Mouse (Mus musculus) G1E (cell line): ENCODE results near the gene Surf1. TPM values are rescaled to one million over a fixed set of nuclear protein-coding genes. Genes with fewer than 3 reads are reported as not detected.

Experiments
- ATAC-seq: 2 replicates; pipeline ENCODE4 v1.8.0; 2016; ENCODE audit warnings: mild to moderate bottlenecking; ENCODE audit not compliant: insufficient number of reproducible peaks, poor library complexity, low FRiP score, severe bottlenecking; ENCODE audit errors: extremely low read depth
- DNase-seq: peaks from one replicate; pipeline ENCODE4 v3.0.0; 2012; ENCODE audit warnings: low spot score
- H3K27me3 ChIP-seq: 2 replicates; pipeline ENCODE4 v1.6.1; 2012; ENCODE audit warnings: mild to moderate bottlenecking, low read length, inconsistent platforms; ENCODE audit not compliant: insufficient read depth
- H3K36me3 ChIP-seq: replicated peaks from 2 replicates; pipeline ENCODE3; 2012; ENCODE audit warnings: mild to moderate bottlenecking, inconsistent platforms
- H3K4me1 ChIP-seq: 2 replicates; pipeline ENCODE4 v1.6.1; 2012; ENCODE audit warnings: low read depth, low read length, inconsistent platforms, mixed read lengths; ENCODE audit not compliant: insufficient read depth
- H3K4me3 ChIP-seq: 2 replicates; pipeline ENCODE4 v1.5.1; 2012; ENCODE audit warnings: low read depth, mild to moderate bottlenecking, inconsistent platforms, low read length, moderate library complexity, mixed read lengths
- H3K9me3 ChIP-seq: replicated peaks from 2 replicates; pipeline ENCODE4 v1.6.1; 2012; ENCODE audit warnings: inconsistent platforms
- CTCF ChIP-seq: IDR thresholded peaks from 2 replicates; pipeline ENCODE4 v1.5.1; 2012; ENCODE audit warnings: low read depth, low read length, inconsistent platforms, mixed read lengths
- GATA1 ChIP-seq: IDR thresholded peaks from 2 replicates; pipeline ENCODE4 v1.6.1; 2012; ENCODE audit warnings: borderline replicate concordance, low read length, inconsistent platforms, mixed read lengths
- GATA2 ChIP-seq: IDR thresholded peaks from 2 replicates; pipeline ENCODE4 v1.6.1; 2012; ENCODE audit warnings: low read depth, low read length, inconsistent platforms, borderline replicate concordance
- POLR2AphosphoS5 ChIP-seq: IDR thresholded peaks from 2 replicates; pipeline ENCODE4 v1.6.1; 2012; ENCODE audit warnings: low read depth, low read length, inconsistent platforms; ENCODE audit not compliant: insufficient replicate concordance
- TAL1 ChIP-seq: conservative IDR thresholded peaks from 2 replicates; pipeline ENCODE4 v1.6.1; 2012; ENCODE audit warnings: low read depth, low read length, inconsistent platforms, mixed read lengths
- polyA plus RNA-seq: library from polyadenylated mRNA; stranded (reverse); fragments of >175 nt; gene quantifications from 2 replicates; pipeline ENCODE4 v1.2.3, GENCODE M21; 2012
- total RNA-seq, 2 experiments: library from RNA; stranded (forward) in 1 of 2; stranded (reverse) in 1 of 2; fragments of 200-1000 nt in 1 of 2; fragments of >200 nt in 1 of 2; fragmentation: Nextera tagmentation in 1 of 2; gene quantifications; 2 replicates each; pipeline ENCODE4 v1.2.3; 2014 to 2017

Surf1 gene
- total RNA-seq (2014; fragmentation: Nextera tagmentation), result 119 and 128 TPM in 2 replicates
- total RNA-seq (2017), result 85.6 and 102 TPM in 2 replicates
- polyA plus RNA-seq, result 25.5 and 38.1 TPM in 2 replicates

DNA sequence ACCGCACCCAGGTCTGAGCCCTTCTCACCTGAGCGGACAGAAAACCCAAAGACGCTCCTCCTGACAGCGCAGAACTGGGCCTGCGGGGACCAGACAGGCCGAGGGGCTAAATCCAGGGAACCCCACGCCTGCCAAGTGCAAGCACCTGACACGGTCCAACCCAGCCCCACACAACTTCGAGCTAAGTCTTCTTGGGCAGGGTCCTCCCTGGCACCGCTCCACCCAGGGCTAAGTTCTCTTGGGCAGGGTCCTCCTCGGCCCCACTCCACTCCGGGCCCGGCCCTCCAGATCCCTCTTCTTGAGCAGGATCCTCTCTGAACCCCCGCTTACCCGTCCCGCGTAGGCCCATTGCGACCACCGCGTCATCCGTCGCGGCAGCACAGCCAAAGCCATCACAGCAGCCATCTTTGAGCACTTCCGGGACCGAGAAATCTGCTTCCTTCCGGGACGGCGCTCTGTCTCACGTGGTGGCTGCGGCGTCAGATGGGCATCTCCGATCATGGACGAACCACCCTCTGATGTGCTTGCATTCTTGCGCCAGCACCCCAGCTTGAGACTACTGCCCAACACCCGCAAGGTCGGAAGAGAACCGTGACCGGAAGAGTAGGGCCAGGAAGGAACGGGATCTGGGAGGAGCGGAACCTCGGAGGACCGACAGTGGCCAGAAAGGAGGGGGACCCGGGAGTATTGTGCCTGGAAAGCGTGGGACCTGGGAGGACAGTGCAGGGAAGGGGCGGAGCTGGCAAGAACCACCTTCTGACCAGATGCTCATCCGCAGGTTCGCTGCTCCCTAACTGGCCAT, at the start of gene Surf1, which contains the start of gene Surf2:
Gene Surf1, minus strand, starts transcription at position 604 of the 802 bp plus-strand sequence.
Gene Surf2, plus strand, starts transcription at position 441 of the 802 bp plus-strand sequence.
- peak; percentile 73 for ATAC-seq
- Histone ChIP-seq H3K4me3 (peak within 1 kb of the TSS; percentile 86), H3K27me3 (no peaks in the 10 kb centered on the region), H3K4me1 (peaks cover 82% of the 10 kb centered on the region), H3K36me3 (peaks cover 87% of the 10 kb centered on the region), H3K9me3 (no peaks in the 10 kb centered on the region)
- TF ChIP-seq POLR2AphosphoS5 (0 out of 2 replicates have a peak, but pooled peaks have one; percentile 22), CTCF (no peak), GATA1 (no peak), TAL1 (no peak), GATA2 (no peak)
- DNase-seq, result peak; percentile 81

GRCm38 (mm10) chr2:26964724-26965370, 48.5 kb upstream of the Surf1 start:
- no peak for TF ChIP-seq GATA2
- no peak for TF ChIP-seq CTCF
- TF ChIP-seq POLR2AphosphoS5, result no peak
- no peak for TF ChIP-seq GATA1
- no peak for TF ChIP-seq TAL1
- ATAC-seq (no peak), DNase-seq (no peak)
- Histone ChIP-seq H3K4me3 (peak overlapping the region; percentile 78), H3K27me3 (peaks cover 2% of the 10 kb centered on the region), H3K9me3 (peaks cover 5% of the 10 kb centered on the region; the same call in 1 of the 2 replicates), H3K4me1 (peaks cover 38% of the 10 kb centered on the region), H3K36me3 (peaks cover 32% of the 10 kb centered on the region)

GRCm38 (mm10) chr2:26963923-26964723, 47.8 kb upstream of the Surf1 start, which contains the start of gene Rexo4:
Gene Rexo4 (minus strand): TSS chr2:26964386.
- peaks cover 37% of the 10 kb centered on the region for H3K36me3 ChIP-seq
- TF ChIP-seq POLR2AphosphoS5, result no peak
- peak within 1 kb of the TSS; percentile 78 for H3K4me3 ChIP-seq
- ATAC-seq (peak; percentile 69), DNase-seq (peak; percentile 89)
- peaks cover 41% of the 10 kb centered on the region for H3K4me1 ChIP-seq
- H3K9me3 ChIP-seq, result peaks cover 5% of the 10 kb centered on the region; the same call in 1 of the 2 replicates
- H3K27me3 ChIP-seq, result no peaks in the 10 kb centered on the region

DNA sequence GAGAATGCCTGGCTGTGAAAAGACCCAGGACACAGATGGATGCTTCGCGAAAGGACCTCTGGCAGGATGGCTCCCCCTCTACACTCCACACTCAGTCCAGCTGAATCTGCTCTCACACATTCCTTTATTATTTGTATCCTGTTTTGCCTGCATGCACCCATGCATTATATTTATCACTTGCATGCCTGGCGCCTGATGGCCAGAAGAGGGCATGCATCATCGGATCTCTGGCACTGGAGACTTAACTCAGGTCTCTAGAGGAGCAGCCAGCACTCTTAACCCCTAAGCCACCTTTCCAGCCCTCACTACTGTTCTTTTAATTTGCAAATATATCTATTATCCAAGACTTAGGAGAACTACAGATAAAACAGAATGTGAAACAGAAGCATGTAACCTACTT, 44.4 kb upstream of the Surf1 start:
- DNase-seq, result no peak
- no peak overlapping the region for H3K4me3 ChIP-seq
- no peaks in the 10 kb centered on the region for H3K9me3 ChIP-seq
- ATAC-seq, result no peak
- no peaks in the 10 kb centered on the region for H3K27me3 ChIP-seq
- H3K4me1 ChIP-seq, result peaks cover 41% of the 10 kb centered on the region
- H3K36me3 ChIP-seq, result peaks cover 70% of the 10 kb centered on the region
- peak; percentile 16; the same call in 1 of the 2 replicates for TF ChIP-seq CTCF
- TF ChIP-seq POLR2AphosphoS5, result no peak
- TF ChIP-seq GATA1, result no peak

DNA sequence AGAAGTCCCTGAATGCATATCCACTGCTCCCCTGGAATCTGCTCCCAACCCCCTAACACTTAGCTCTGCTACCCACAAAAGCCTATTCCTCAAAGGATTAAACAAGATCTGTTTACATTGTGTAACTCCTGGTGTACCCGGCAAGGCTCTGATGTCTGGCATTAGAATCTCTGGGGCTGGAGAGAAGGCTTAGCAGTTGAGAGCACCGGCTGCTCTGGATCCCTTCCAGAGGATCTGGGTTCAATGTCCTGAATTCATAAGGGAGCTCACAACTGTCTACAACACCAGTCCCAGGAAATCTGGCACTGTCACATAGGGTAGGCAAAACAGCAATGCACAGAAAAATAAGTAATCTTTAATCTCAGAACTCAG, 41.1 kb upstream of the Surf1 start:
- Histone ChIP-seq H3K27me3 (no peaks in the 10 kb centered on the region), H3K4me1 (peaks cover 29% of the 10 kb centered on the region), H3K36me3 (peaks cover 94% of the 10 kb centered on the region), H3K9me3 (no peaks in the 10 kb centered on the region), H3K4me3 (no peak overlapping the region)
- ATAC-seq, result no peak
- TF ChIP-seq TAL1, result no peak
- TF ChIP-seq CTCF, result no peak
- no peak for TF ChIP-seq POLR2AphosphoS5
- no peak for TF ChIP-seq GATA1
- TF ChIP-seq GATA2, result no peak
- DNase-seq, result no peak

DNA sequence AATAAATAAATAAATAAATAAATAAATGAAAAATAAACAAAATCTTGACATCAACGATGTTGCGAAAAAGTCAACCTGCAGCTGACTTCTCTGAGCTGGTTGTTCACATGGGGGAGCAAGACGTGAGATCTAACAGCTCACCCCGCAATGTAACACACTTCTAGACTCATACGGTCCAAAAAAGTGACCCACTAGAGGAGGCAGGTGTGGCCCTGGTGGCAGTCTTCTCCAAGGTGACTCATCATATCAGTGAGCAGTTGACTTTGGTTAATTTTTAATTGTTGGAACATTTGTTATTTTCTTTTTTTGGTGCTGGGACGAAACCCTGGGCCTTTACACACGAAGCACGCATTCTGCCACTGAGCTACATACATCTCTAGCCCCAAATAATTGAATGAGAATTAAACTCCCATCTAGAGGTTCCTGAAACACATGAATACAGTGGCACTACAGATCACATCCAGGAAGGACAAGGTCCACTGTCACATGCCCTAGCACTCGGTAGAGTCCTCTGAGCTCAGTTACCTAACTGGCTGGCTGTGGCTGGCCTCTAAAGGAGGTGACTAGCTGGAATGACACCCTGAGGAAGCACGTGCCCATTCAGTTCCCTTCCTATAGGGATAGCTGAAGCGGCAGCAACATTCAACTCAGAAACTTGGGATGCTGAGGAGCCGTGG, 40.6 kb upstream of the Surf1 start:
- Histone ChIP-seq H3K36me3 (peaks cover 95% of the 10 kb centered on the region), H3K4me3 (no peak overlapping the region), H3K4me1 (peaks cover 27% of the 10 kb centered on the region), H3K27me3 (no peaks in the 10 kb centered on the region), H3K9me3 (no peaks in the 10 kb centered on the region)
- no peak for TF ChIP-seq POLR2AphosphoS5
- no peak for TF ChIP-seq CTCF
- no peak for TF ChIP-seq GATA2
- TF ChIP-seq GATA1, result no peak
- no peak for TF ChIP-seq TAL1
- ATAC-seq, result no peak
- DNase-seq, result no peak
